Mouse (Mus musculus) erythroblast, embryonic 14.5 days (primary cell): ENCODE data around the gene Vmn2r79.

ENCODE experiments used
- GATA1 ChIP-seq: IDR thresholded peaks from 2 replicates; pipeline ENCODE4 v1.6.1; 2012; ENCODE audit warnings: low read length, inconsistent platforms, mixed read lengths
- TAL1 ChIP-seq: IDR thresholded peaks from 3 replicates; pipeline ENCODE4 v1.6.1; 2012; ENCODE audit warnings: low read length, inconsistent platforms, mixed read lengths

DNA sequence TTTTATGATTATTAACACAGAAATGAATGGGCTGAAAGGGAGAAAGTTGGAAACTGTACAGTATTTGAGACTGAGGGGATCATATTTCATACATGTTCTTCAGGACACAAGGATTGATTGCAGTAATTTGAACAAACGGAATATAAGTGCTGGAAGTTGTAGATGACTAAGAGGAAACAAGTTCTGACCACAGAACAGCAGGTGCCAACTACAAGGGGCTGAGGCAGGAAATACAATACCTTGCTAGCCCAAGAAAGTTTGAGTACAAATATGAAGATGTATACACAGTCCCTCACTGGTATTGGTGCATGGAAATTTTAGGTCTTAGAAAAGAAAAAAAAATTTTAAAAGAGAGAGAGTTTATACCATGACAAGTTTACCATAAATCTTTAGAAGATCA is 1.2 kb upstream of the Vmn2r79 start:
- TF ChIP-seq TAL1 (no peak), GATA1 (no peak)
